Mouse (Mus musculus): Measurements from ENCODE around the gene Gm44805. TPM values are rescaled to one million over a fixed set of nuclear protein-coding genes. Genes with fewer than 3 reads are reported as not detected.

Gene Gm44805
- total RNA-seq, 1 experiment: not detected

- Histone ChIP-seq H3K27ac (ENCODE audit: insufficient read depth, low read depth, low read length, poor library complexity, severe bottlenecking) (no peak overlapping the region), H3K36me3 (ENCODE audit: control insufficient read depth, insufficient read depth, low read length, poor library complexity, severe bottlenecking) (peaks cover 43% of the 10 kb centered on the region), H3K9ac (ENCODE audit: insufficient read depth, low read depth, low read length, poor library complexity, severe bottlenecking) (no peak overlapping the region), H3K4me1 (ENCODE audit: control insufficient read depth in 2 of 2, insufficient read depth in 2 of 2, low read length in 2 of 2, poor library complexity in 1 of 2) (peaks cover 0 to 20% of the 10 kb centered on the region in 2 experiments; a peak in 2 of 4 replicates), H3K4me3 (ENCODE audit: insufficient read depth in 1 of 2, low read depth in 1 of 2, low read length in 2 of 2, poor library complexity in 1 of 2, severe bottlenecking in 1 of 2) (no peak overlapping the region), H3K9me3 (ENCODE audit: control insufficient read depth, insufficient read depth, low read depth, low read length) (no peaks in the 10 kb centered on the region)
- DNase-seq (ENCODE audit: low read depth, low spot score): no peak
- in situ Hi-C loops (cut with MboI; ENCODE audit: low sequenced_read_pairs in 2 of 2, unreplicated experiment in 2 of 2): no loop called here
- TF ChIP-seq HCFC1 (IDR thresholded peaks at IDR 0.05; ENCODE audit: borderline replicate concordance, insufficient read depth, low read length): no peak
- TF ChIP-seq ZC3H11A (IDR thresholded peaks at IDR 0.05; ENCODE audit: borderline replicate concordance, low read depth, low read length): no peak
- no peak for TF ChIP-seq ZNF384 (IDR thresholded peaks at IDR 0.05; ENCODE audit: low read depth, low read length)
- no peak for TF ChIP-seq MAFK (IDR thresholded peaks at IDR 0.05; ENCODE audit: insufficient read depth, low read depth, low read length)
- TF ChIP-seq CHD2 (IDR thresholded peaks at IDR 0.05; ENCODE audit: low read depth, low read length): no peak
Observed at GRCm38 (mm10) chr7:19704475-19704874, 23.3 kb upstream of the Gm44805 start.

DNA sequence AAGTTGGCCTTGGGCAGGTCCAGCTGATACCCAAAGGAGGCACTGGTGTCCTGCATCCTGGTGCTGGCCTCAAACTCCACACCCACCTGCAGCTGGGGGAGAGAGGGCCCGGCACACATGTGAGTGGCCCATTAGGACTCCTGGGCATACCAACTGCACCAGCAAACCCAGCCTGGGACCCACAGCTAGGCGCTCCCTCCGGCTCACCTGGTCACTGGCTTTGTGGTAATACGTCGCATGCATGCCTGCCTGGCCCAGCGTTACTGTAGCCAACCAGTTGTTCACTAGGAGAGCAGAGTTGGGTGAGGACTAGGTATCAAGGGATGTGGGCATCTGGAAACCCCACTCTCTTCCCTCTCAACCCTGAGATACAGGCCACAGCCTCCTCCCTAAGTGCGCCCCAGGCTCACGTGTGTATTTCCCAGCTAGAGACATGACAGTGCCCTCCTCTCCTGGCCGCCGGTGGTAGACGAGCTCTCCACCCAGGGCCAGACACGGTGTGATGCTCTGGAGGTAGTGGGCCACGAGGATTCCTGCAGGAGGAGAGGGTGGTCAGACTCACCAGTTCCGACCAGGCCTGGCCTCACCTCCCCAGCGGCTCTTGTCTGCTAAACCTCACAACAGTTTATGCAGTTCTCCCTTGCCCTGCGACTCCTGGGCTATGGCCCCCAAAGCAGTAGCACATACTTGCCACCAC lies 21.8 kb upstream of the Gm44805 start:
- in situ Hi-C loops (cut with MboI; ENCODE audit: low sequenced_read_pairs in 2 of 2, unreplicated experiment in 2 of 2): no loop called here

DNA sequence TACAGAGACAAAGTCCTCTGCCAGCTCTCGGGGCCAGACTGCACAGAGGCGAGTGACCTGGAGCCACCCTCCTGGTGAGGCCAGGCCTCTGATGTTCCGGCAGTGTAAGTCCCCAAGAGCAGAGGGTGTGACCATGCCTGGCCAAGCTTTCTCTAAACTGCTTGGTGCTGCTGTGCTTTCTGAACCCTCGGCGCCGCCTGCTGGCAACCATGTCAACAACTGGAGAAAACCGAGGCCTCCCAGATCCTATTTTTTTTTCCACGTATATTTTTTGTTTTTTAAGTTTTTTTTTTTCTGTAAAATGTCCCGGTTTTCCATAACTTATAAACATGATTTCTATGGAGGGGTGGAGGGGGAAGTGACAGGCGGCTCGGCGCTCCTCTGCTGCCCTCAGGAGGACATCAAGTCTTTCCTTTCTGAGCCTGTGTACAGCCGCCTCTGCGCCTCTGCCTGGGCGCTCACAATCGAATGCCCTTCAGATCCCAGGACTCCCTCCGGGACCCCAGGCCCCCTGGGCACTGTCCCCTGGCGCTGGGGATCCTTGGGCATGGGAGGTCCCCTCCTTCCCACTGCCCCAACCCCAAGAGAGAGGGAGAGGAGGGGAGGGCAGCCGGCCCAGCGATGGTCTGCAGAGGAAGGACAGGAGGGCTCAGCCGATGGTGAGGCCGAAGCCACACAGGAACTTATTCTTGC lies 20.0 kb upstream of the Gm44805 start:
- Histone ChIP-seq H3K4me1 (ENCODE audit: control insufficient read depth in 2 of 2, insufficient read depth in 2 of 2, low read length in 2 of 2, poor library complexity in 1 of 2) (peaks cover 0 to 21% of the 10 kb centered on the region in 2 experiments; a peak in 2 of 4 replicates), H3K27ac (ENCODE audit: insufficient read depth, low read depth, low read length, poor library complexity, severe bottlenecking) (peak overlapping the region; percentile 85), H3K9me3 (ENCODE audit: control insufficient read depth, insufficient read depth, low read depth, low read length) (no peaks in the 10 kb centered on the region), H3K9ac (ENCODE audit: insufficient read depth, low read depth, low read length, poor library complexity, severe bottlenecking) (peak overlapping the region; percentile 64), H3K36me3 (ENCODE audit: control insufficient read depth, insufficient read depth, low read length, poor library complexity, severe bottlenecking) (peaks cover 44% of the 10 kb centered on the region), H3K4me3 (ENCODE audit: insufficient read depth in 1 of 2, low read depth in 1 of 2, low read length in 2 of 2, poor library complexity in 1 of 2, severe bottlenecking in 1 of 2) (peak overlapping the region in 1 of 2 experiments; percentile 31; a peak in 2 of 4 replicates)
- TF ChIP-seq ZNF384 (IDR thresholded peaks at IDR 0.05; ENCODE audit: low read depth, low read length) (peak; percentile 45; the same call in 1 of the 2 replicates), ZC3H11A (IDR thresholded peaks at IDR 0.05; ENCODE audit: borderline replicate concordance, low read depth, low read length) (no peak)
- DNase-seq (ENCODE audit: low read depth, low spot score): no peak
- in situ Hi-C loops (cut with MboI; ENCODE audit: low sequenced_read_pairs in 2 of 2, unreplicated experiment in 2 of 2): no loop called here

More for the DNA sequence above, 21.8 kb upstream of the Gm44805 start:
- no peak overlapping the region for H3K4me3 ChIP-seq (ENCODE audit: insufficient read depth in 1 of 2, low read depth in 1 of 2, low read length in 2 of 2, poor library complexity in 1 of 2, severe bottlenecking in 1 of 2)
- no peak for DNase-seq (ENCODE audit: low read depth, low spot score)
- TF ChIP-seq MAFK (IDR thresholded peaks at IDR 0.05; ENCODE audit: insufficient read depth, low read depth, low read length): no peak
- no peak for TF ChIP-seq ZNF384 (IDR thresholded peaks at IDR 0.05; ENCODE audit: low read depth, low read length)
- no peak for TF ChIP-seq CHD2 (IDR thresholded peaks at IDR 0.05; ENCODE audit: low read depth, low read length)
- TF ChIP-seq ZC3H11A (IDR thresholded peaks at IDR 0.05; ENCODE audit: borderline replicate concordance, low read depth, low read length): no peak
- TF ChIP-seq HCFC1 (IDR thresholded peaks at IDR 0.05; ENCODE audit: borderline replicate concordance, insufficient read depth, low read length): no peak
- H3K36me3 ChIP-seq (ENCODE audit: control insufficient read depth, insufficient read depth, low read length, poor library complexity, severe bottlenecking): peaks cover 32% of the 10 kb centered on the region
- H3K9ac ChIP-seq (ENCODE audit: insufficient read depth, low read depth, low read length, poor library complexity, severe bottlenecking): no peak overlapping the region
- no peak overlapping the region for H3K27ac ChIP-seq (ENCODE audit: insufficient read depth, low read depth, low read length, poor library complexity, severe bottlenecking)
- H3K9me3 ChIP-seq (ENCODE audit: control insufficient read depth, insufficient read depth, low read depth, low read length): no peaks in the 10 kb centered on the region
- peaks cover 0 to 21% of the 10 kb centered on the region in 2 experiments; a peak in 2 of 4 replicates for H3K4me1 ChIP-seq (ENCODE audit: control insufficient read depth in 2 of 2, insufficient read depth in 2 of 2, low read length in 2 of 2, poor library complexity in 1 of 2)

DNA sequence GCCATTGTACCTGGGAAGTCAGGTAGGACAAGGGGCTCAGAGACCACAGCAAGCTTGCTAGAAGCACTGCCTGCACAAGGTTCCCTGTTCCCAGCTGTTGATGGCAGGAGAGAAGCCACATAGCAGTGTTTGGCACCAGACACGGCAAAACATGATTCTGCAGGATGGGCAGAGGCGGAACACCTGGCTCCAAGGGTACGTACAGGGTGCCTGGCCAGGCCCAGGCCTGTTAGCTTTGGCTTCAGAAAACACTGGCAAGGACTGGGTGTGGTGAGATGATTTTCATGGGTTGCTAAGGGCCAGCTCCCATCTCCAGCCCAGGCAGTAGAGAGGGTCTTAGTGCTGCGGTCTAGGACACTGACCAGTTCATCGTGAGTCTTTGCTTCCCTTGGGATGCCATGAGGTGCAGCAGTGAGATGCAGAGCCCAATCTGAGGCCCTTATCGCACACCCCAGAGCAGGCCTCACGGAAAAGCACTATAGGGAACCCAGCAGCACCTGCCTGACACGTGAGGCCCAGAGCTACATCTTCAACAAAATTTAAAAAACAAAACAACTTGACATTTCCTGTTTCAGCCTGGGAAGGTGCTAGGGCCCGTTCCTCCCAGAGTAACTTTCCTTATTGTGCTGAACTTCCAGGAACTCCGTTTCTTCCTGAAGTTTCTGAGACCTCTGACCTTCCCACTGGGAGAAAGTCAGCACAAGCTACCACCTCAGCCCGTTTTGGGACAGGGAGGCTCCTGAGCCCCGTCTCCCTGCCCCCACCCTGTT lies 19.3 kb upstream of the Gm44805 start:
- H3K4me1 ChIP-seq (ENCODE audit: control insufficient read depth in 2 of 2, insufficient read depth in 2 of 2, low read length in 2 of 2, poor library complexity in 1 of 2): peaks cover 0 to 25% of the 10 kb centered on the region in 2 experiments; a peak in 2 of 4 replicates
- peaks cover 44% of the 10 kb centered on the region for H3K36me3 ChIP-seq (ENCODE audit: control insufficient read depth, insufficient read depth, low read length, poor library complexity, severe bottlenecking)
- H3K27ac ChIP-seq (ENCODE audit: insufficient read depth, low read depth, low read length, poor library complexity, severe bottlenecking): peak overlapping the region; percentile 85
- H3K4me3 ChIP-seq (ENCODE audit: insufficient read depth in 1 of 2, low read depth in 1 of 2, low read length in 2 of 2, poor library complexity in 1 of 2, severe bottlenecking in 1 of 2): peak overlapping the region in 1 of 2 experiments; percentile 24; a peak in 1 of 4 replicates
- no peaks in the 10 kb centered on the region for H3K9me3 ChIP-seq (ENCODE audit: control insufficient read depth, insufficient read depth, low read depth, low read length)
- H3K9ac ChIP-seq (ENCODE audit: insufficient read depth, low read depth, low read length, poor library complexity, severe bottlenecking): peak overlapping the region; percentile 55
- no peak for DNase-seq (ENCODE audit: low read depth, low spot score)
- in situ Hi-C loops (cut with MboI; ENCODE audit: low sequenced_read_pairs in 2 of 2, unreplicated experiment in 2 of 2): no loop called here
- no peak for TF ChIP-seq ZNF384 (IDR thresholded peaks at IDR 0.05; ENCODE audit: low read depth, low read length)
- TF ChIP-seq MAFK (IDR thresholded peaks at IDR 0.05; ENCODE audit: insufficient read depth, low read depth, low read length): no peak
- TF ChIP-seq ZC3H11A (IDR thresholded peaks at IDR 0.05; ENCODE audit: borderline replicate concordance, low read depth, low read length): no peak
- no peak for TF ChIP-seq HCFC1 (IDR thresholded peaks at IDR 0.05; ENCODE audit: borderline replicate concordance, insufficient read depth, low read length)
- no peak for TF ChIP-seq CHD2 (IDR thresholded peaks at IDR 0.05; ENCODE audit: low read depth, low read length)
